Mouse (Mus musculus) small intestine, adult 2 months (tissue): Measurements from ENCODE around the gene Vps35l. TPM values are rescaled to one million over a fixed set of nuclear protein-coding genes. Genes with fewer than 3 reads are reported as not detected.

Source experiments
- H3K27ac ChIP-seq: fragments of 200-500 bp; 2 replicates; pipeline ENCODE4 v1.5.1; 2012; ENCODE audit warnings: low read depth, low read length, control low read depth, inconsistent platforms; ENCODE audit not compliant: insufficient read depth
- H3K27me3 ChIP-seq: fragments of 200-500 bp; 2 replicates; pipeline ENCODE4 v1.6.1; 2012; ENCODE audit warnings: mild to moderate bottlenecking, moderate library complexity, low read length, inconsistent platforms; ENCODE audit not compliant: control insufficient read depth, insufficient read depth
- H3K36me3 ChIP-seq: fragments of 200-500 bp; 2 replicates; pipeline ENCODE4 v1.6.1; 2012; ENCODE audit warnings: mild to moderate bottlenecking, low read length, control low read depth, inconsistent platforms; ENCODE audit not compliant: control insufficient read depth, insufficient read depth
- H3K4me1 ChIP-seq: fragments of 200-500 bp; 2 replicates; pipeline ENCODE4 v1.6.1; 2012; ENCODE audit warnings: low read length, inconsistent platforms, mixed read lengths; ENCODE audit not compliant: control insufficient read depth, insufficient read depth, insufficient read length
- H3K4me3 ChIP-seq: fragments of 200-500 bp; 2 replicates; pipeline ENCODE4 v1.5.1; 2012; ENCODE audit warnings: low read depth, mild to moderate bottlenecking, control low read depth, inconsistent platforms, low read length, moderate library complexity
- CTCF ChIP-seq: fragments of 200-500 bp; IDR thresholded peaks from 2 replicates; pipeline ENCODE4 v1.5.1; 2012; ENCODE audit warnings: low read depth, mild to moderate bottlenecking, control low read depth, inconsistent platforms, low read length, moderate library complexity, mixed read lengths; ENCODE audit not compliant: insufficient replicate concordance, insufficient read length; ENCODE audit errors: extremely low read depth
- POLR2A ChIP-seq: fragments of 200-500 bp; IDR thresholded peaks from 2 replicates; pipeline ENCODE4 v1.6.1; 2012; ENCODE audit warnings: low read depth, mild to moderate bottlenecking, control low read depth, inconsistent platforms, low read length, moderate library complexity
- WGBS: fragments of 180-500 bp; shearing (Covaris S2); methylation state at CpG from one replicate; pipeline ENCODE4 v1.1.7; 2018; 5-methylcytosine and 5-hydroxymethylcytosine counted together
- polyA plus RNA-seq: library from polyadenylated mRNA; depleted of rRNA; stranded (reverse); fragments of >200 nt; gene quantifications from 2 replicates; pipeline ENCODE4 v1.2.3, GENCODE M21; 2012

Gene Vps35l
- polyA plus RNA-seq, 1 experiment: 29.9 TPM

DNA sequence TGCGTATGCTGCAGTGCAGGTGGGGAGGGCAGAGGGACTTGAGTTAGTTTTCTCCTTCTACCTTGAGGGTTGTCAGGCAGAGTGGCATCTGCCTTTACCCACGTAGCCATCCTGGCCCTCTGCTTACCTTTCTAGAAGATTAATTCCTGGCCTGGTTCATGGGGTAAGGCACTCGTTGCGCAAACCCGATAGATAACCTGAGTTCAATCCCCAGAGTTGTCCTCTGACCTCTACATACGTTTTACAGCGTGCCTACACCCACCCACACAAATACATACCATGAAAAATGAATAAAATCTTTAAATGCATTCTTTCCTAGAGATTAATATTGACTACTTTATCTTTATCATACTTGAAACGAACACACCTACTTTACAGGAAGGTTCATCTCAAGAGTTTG is 63.4 kb downstream of the Vps35l start:
- Histone ChIP-seq H3K4me1 (no peaks in the 10 kb centered on the region), H3K27me3 (no peaks in the 10 kb centered on the region), H3K27ac (no peak overlapping the region), H3K36me3 (peaks cover 28% of the 10 kb centered on the region), H3K4me3 (no peak overlapping the region)
- TF ChIP-seq POLR2A (no peak), CTCF (no peak)
- 79% methylated on average over 8 of the region's 8 CpGs for WGBS

DNA sequence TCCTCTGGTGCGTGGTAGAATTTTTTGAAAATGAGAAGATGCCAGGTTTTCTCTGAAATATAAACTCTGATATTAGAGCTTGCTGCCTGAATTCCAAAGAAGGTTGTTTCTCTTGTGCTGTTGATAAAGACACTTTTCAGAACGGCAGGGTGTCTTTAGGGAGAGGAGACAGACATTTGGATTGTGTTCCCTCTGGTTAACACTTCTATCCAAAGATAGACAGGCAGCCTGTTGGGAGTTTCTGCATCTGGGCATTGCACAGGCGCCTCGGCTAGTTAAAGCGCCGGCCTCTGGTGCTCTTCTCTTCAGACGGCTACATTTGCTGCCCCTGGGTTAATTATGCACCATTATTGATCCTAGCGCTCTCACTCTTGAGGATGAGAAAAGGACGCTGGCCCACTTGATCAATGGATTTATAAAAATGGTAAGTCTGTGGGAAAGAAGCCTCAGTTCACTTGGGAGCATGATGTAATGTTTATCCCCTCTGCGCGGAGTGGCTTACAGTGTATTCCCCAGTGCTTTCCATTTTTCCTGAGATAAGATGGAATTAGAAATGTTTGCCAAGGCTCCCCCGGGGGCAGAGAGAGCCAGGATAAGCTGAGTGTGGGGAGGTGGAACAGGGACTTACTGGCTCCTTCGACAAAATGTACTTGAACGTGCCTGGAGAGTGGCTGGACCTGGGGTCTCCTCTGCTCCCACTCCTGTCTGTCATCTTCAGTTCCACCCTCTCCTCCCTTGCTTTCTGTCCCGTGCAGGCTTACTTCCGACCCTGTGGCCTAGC is 66.8 kb downstream of the Vps35l start:
- TF ChIP-seq CTCF (no peak), POLR2A (no peak)
- no peaks in the 10 kb centered on the region for H3K27me3 ChIP-seq
- no peaks in the 10 kb centered on the region for H3K4me1 ChIP-seq
- H3K27ac ChIP-seq: no peak overlapping the region
- peaks cover 28% of the 10 kb centered on the region for H3K36me3 ChIP-seq
- 72% methylated on average over 16 of the region's 16 CpGs for WGBS
- H3K4me3 ChIP-seq: no peak overlapping the region

DNA sequence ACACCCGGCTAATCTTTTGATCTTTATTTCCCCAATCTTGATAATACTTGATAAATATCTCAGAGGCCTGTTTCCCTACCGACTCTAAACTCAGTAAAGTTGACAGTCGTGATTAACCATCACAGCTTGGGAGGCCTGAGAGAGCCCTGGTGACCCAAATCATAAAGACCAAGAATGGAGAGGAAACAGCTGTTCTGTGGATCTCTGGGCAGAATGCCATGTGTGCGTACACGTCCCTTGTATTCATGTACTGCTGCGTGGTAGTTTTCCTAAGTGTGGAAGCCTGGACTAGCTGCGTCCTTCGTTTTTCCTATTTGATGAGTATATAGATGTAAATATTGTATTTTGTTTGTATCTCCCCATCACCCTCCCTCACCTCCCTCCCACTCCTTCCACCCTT is 67.9 kb downstream of the Vps35l start:
- TF ChIP-seq POLR2A (no peak), CTCF (no peak)
- Histone ChIP-seq H3K4me1 (no peaks in the 10 kb centered on the region), H3K4me3 (no peak overlapping the region), H3K36me3 (peaks cover 24% of the 10 kb centered on the region), H3K27ac (no peak overlapping the region), H3K27me3 (no peaks in the 10 kb centered on the region)
- 70% methylated on average over 8 of the region's 8 CpGs for WGBS

DNA sequence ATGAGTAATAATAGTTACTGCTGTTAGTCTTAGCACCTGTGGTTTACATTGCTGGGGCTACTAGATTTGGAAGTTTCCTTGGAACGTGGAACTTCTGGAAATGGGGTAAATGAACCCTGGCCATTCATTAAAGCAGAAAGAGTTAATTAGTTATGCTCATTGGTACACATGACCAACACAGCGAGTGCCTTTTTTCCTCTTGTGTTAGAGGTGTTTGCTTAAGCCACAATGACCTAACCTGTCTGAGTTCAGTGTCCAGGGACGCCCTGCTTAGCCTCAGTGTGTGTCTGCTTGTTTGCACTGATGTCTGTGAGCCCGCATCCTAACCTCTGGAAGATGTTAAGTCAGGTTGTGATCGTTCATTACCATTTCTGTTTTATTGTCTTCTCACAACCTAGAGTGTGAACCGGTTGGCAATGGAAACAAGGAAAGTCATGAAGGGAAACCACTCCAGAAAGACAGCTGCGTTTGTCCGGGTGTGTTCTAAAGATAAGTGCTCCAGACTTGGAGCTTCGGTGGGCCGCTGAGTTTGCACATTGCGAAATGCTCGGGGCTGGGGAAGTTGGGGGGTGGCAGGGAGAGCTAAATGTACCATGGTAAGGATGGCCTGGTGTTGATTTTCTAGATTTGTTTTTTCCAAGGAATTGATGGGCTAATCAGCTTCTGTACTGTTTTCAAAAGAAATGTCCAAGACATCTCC is 71.5 kb downstream of the Vps35l start:
- TF ChIP-seq POLR2A (no peak), CTCF (no peak)
- H3K4me3 ChIP-seq: no peak overlapping the region
- 53% methylated on average over 12 of the region's 12 CpGs for WGBS

DNA sequence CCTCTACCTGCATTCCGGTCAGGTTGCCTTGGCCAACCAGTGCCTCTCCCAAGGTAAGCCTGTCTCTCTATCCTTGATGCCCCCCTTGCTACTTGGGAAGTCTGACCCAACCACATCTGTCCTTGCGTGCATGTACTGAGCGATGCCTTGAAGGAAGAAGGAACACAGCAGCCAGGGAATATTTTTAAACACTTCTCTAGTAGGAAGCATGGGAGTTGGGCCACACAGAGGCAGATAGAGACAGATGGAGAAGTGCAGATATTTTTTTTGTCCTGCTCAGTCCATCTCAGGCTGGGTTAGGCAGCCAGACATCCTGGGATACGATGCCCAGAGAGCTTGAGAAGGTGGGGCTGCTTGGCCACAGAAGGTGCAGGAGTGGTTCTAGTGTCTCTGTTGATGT is 73.6 kb downstream of the Vps35l start:
- WGBS: 94% methylated on average over 4 of the region's 4 CpGs
- no peak overlapping the region for H3K4me3 ChIP-seq
- H3K36me3 ChIP-seq: peaks cover 31% of the 10 kb centered on the region
- H3K27me3 ChIP-seq: no peaks in the 10 kb centered on the region
- TF ChIP-seq CTCF: no peak
- TF ChIP-seq POLR2A: no peak
- H3K27ac ChIP-seq: no peak overlapping the region
- H3K4me1 ChIP-seq: no peaks in the 10 kb centered on the region

More for the DNA sequence above, 71.5 kb downstream of the Vps35l start:
- H3K36me3 ChIP-seq: peaks cover 20% of the 10 kb centered on the region
- no peak overlapping the region for H3K27ac ChIP-seq
- H3K4me1 ChIP-seq: no peaks in the 10 kb centered on the region
- H3K27me3 ChIP-seq: no peaks in the 10 kb centered on the region

DNA sequence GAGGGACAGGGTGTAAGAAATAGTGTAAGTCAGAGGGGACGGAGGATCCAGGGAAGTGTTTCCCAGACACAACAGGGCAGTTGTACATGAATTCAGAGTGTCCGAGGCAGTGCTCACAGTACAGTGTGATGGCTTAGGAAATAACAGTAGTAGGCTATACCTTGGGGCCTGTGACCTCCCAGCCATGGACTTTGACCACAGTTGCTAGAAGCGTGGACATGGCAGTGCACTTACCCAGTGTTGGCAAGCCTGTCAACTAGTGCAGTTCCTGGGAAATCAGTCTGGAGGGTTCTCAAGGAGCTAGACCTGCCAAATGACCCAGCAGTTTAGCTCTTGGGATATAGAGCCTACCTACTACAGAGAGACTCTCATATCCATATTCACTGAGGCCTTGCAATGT is 76.2 kb downstream of the Vps35l start:
- WGBS: 95% methylated on average over 3 of the region's 3 CpGs
- no peak for TF ChIP-seq CTCF
- TF ChIP-seq POLR2A: no peak
- H3K4me3 ChIP-seq: no peak overlapping the region
- peaks cover 31% of the 10 kb centered on the region for H3K36me3 ChIP-seq
- no peak overlapping the region for H3K27ac ChIP-seq
- no peaks in the 10 kb centered on the region for H3K27me3 ChIP-seq
- H3K4me1 ChIP-seq: no peaks in the 10 kb centered on the region

DNA sequence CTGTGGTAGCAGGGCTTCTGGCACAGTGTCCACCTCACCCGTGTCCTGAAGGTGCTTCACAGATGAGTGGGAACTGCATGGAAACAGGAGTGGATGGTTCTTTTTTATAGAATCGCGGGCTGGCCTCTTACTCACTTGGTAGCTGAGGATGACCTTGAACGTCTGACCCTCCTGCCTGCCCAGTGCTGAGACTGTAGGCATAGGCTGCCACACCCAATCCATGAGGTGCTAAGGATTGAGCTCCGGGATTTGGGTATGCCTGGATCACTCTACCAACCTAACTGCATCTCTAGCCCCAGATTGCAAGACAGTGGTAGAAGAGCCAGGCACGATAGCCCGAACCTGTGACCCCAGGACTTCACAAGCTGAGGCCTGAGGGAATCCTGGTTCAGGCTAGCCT is 77.7 kb downstream of the Vps35l start:
- WGBS: 91% methylated on average over 7 of the region's 7 CpGs

DNA sequence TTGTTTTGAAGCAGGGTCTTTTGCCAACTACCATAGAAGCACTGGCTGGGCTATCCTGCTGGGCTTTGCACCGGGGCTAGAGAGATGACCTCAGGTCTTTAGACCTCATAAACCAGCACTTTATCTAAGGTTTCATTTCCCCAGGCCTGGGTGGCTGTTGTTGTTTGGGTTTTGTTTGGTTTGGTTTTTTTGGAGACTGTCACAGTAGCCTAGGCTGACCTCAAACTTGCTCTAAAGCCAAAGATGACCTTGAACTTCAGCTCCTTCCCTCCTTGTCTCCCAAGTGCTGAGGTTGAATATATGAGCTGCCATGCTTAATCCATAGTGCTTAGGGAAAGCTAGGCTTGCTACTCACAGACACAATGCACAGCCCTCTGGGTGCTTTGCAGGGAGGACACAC is 79.6 kb downstream of the Vps35l start:
- H3K36me3 ChIP-seq: peaks cover 28% of the 10 kb centered on the region
- H3K4me1 ChIP-seq: no peaks in the 10 kb centered on the region
- H3K27ac ChIP-seq: no peak overlapping the region
- H3K27me3 ChIP-seq: no peaks in the 10 kb centered on the region
- WGBS: 57% methylated on average over 1 of the region's 1 CpGs
- no peak overlapping the region for H3K4me3 ChIP-seq
- TF ChIP-seq POLR2A: no peak
- TF ChIP-seq CTCF: no peak

More for the DNA sequence above, 77.7 kb downstream of the Vps35l start:
- H3K36me3 ChIP-seq: peaks cover 27% of the 10 kb centered on the region
- H3K4me1 ChIP-seq: no peaks in the 10 kb centered on the region
- H3K27ac ChIP-seq: no peak overlapping the region
- no peaks in the 10 kb centered on the region for H3K27me3 ChIP-seq
- no peak for TF ChIP-seq POLR2A
- TF ChIP-seq CTCF: no peak
- no peak overlapping the region for H3K4me3 ChIP-seq
